Mouse (Mus musculus) small intestine, adult 2 months (tissue): ENCODE results near the gene Cep250.

Experiments
- CTCF ChIP-seq: fragments of 200-500 bp; IDR thresholded peaks from 2 replicates; pipeline ENCODE4 v1.5.1; 2012; ENCODE audit warnings: low read depth, mild to moderate bottlenecking, control low read depth, inconsistent platforms, low read length, moderate library complexity, mixed read lengths; ENCODE audit not compliant: insufficient replicate concordance, insufficient read length; ENCODE audit errors: extremely low read depth
- POLR2A ChIP-seq: fragments of 200-500 bp; IDR thresholded peaks from 2 replicates; pipeline ENCODE4 v1.6.1; 2012; ENCODE audit warnings: low read depth, mild to moderate bottlenecking, control low read depth, inconsistent platforms, low read length, moderate library complexity

DNA sequence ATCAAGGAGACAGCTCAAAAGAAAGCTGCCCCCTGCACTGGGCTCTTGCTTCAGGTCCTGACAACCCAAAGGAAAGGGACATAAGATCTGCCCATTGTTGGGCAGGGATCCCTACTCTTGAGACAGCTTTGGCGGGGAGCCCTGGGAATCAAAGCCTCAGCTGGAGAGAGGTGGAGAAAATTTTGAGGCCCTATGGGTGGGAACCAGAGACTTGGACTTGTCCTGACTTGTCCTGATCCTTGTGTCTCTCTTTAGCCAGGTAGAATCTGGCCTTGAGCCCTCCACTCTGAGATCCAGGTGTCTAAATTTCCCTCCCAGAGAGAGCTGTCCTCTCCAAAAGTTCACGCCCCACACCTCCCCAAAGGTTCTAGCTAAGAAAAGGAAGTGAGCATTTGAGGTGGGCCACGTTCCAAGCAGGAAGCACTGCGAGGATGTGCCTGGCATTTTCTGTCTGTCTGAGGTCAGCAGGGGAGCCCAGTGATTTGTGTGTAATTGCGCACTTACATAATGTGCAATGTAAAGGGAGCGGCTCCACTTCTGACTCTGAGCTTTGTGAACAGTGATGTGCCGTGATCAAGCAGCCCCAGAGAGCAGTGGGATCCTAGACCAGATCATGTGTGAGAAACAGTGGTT is 16.2 kb upstream of the Cep250 start:
- TF ChIP-seq CTCF (no peak), POLR2A (no peak)
